Mouse (Mus musculus) forebrain, embryonic 13.5 days (tissue): ENCODE measurements at regions not wholly inside any gene's neighbourhood (a gene's known extent, or its start where the extent isn't known, plus 50 kb on each side); places are given as distances from the start of the nearest gene placed in this dataset.

Experiments used
- ATAC-seq: fragments of 200-750 bp; cut with Nextera tagmentation; 2 replicates; pipeline ENCODE4 v1.8.0; 2017
- H3K27ac ChIP-seq: fragments of 300-500 bp; sonication (generic); 2 replicates; pipeline ENCODE4 v1.5.1; 2015; ENCODE audit warnings: inconsistent platforms, mild to moderate bottlenecking, moderate library complexity
- H3K27me3 ChIP-seq: fragments of 300-500 bp; sonication (generic); 2 replicates; pipeline ENCODE4 v1.6.1; 2015; ENCODE audit warnings: mild to moderate bottlenecking, inconsistent platforms
- H3K36me3 ChIP-seq: fragments of 300-500 bp; sonication (generic); 2 replicates; pipeline ENCODE4 v1.6.1; 2015; ENCODE audit warnings: mild to moderate bottlenecking, inconsistent platforms; ENCODE audit not compliant: poor library complexity, severe bottlenecking
- H3K4me1 ChIP-seq: fragments of 300-500 bp; sonication (generic); 2 replicates; pipeline ENCODE4 v1.6.1; 2015; ENCODE audit warnings: inconsistent platforms
- H3K4me2 ChIP-seq: fragments of 300-500 bp; sonication (generic); 2 replicates; pipeline ENCODE4 v1.6.1; 2015; ENCODE audit warnings: inconsistent platforms, mild to moderate bottlenecking, moderate library complexity
- H3K4me3 ChIP-seq: fragments of 300-500 bp; sonication (generic); 2 replicates; pipeline ENCODE4 v1.5.1; 2015; ENCODE audit warnings: mild to moderate bottlenecking, inconsistent platforms
- H3K9ac ChIP-seq: fragments of 300-500 bp; sonication (generic); 2 replicates; pipeline ENCODE4 v1.6.1; 2015; ENCODE audit warnings: mild to moderate bottlenecking, inconsistent platforms
- H3K9me3 ChIP-seq: fragments of 300-500 bp; sonication (generic); replicated peaks from 2 replicates; pipeline ENCODE4 v1.6.1; 2016; ENCODE audit warnings: inconsistent platforms
- WGBS: fragments of 180-500 bp; shearing (Covaris S2); methylation state at CpG from one replicate; pipeline ENCODE4 v1.1.7; 2015; 5-methylcytosine and 5-hydroxymethylcytosine counted together

DNA sequence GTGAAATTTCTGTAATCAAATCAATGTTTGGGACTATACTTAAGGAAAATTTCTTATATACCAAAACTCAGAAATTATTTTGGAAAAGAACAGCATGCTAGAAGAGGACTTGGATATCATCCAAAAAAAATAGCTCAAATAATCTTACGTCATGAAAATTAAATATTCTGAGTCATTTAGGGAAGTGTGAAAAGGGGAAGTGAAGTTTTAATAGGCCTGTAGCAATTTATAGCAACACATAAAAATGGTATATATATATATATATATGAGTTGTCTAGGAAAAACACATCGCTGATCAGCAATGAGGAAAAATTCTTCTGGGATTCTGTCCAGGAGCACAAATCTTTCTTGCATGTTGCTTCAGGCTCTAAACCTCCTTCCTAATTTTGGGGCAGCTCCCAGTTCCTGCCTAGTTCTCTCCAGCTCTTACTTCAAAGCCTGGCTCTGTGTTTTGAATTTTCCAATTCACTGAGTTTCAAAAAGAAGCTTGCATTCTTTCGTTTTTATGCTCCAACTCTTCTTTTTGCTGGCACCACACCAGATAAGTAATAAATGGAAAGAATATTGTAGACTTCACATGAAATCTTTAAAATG is 402.5 kb upstream of the Gemin8 start:
- Histone ChIP-seq H3K4me1 (no peaks in the 10 kb centered on the region), H3K27ac (no peak overlapping the region), H3K27me3 (no peaks in the 10 kb centered on the region), H3K9ac (no peak overlapping the region), H3K9me3 (no peaks in the 10 kb centered on the region), H3K36me3 (no peaks in the 10 kb centered on the region), H3K4me2 (no peak overlapping the region), H3K4me3 (no peak overlapping the region)
- WGBS, result 59% methylated on average over 3 of the region's 3 CpGs
- peak; percentile 41; the same call in 1 of the 2 replicates for ATAC-seq
